Mouse (Mus musculus): ENCODE results near the gene Cd96.
"Not testable (repeated sequence)": the region's sequence is repeated elsewhere in the genome, so short reads cannot be mapped to it uniquely, and the experiment has no call there.

Gene Cd96

GRCm38 (mm10) chr16:46120020-46120419 lies at the start of gene Cd96:
Gene Cd96, minus strand, starts transcription at chr16:46120251.
- DNase-seq, result no peak

- no peak for DNase-seq
Measured at GRCm38 (mm10) chr16:46166971-46167370, 46.9 kb upstream of the Cd96 start.

GRCm38 (mm10) chr16:46165305-46165704 lies 45.3 kb upstream of the Cd96 start:
- DNase-seq, result no peak

GRCm38 (mm10) chr16:46154832-46155231 lies 34.8 kb upstream of the Cd96 start, which contains the start of gene Gm4737:
Gene Gm4737, minus strand, starts transcription at chr16:46155077.
- DNase-seq, result not testable (repeated sequence)

- DNase-seq, result no peak
Measured at GRCm38 (mm10) chr16:46151141-46151540, 31.1 kb upstream of the Cd96 start.

- DNase-seq, result no peak
Measured at GRCm38 (mm10) chr16:46148661-46149341, 28.8 kb upstream of the Cd96 start.

- DNase-seq, result no peak
Measured at GRCm38 (mm10) chr16:46146962-46147361, 26.9 kb upstream of the Cd96 start.

GRCm38 (mm10) chr16:46122238-46122637 lies 2.2 kb upstream of the Cd96 start:
- no peak for DNase-seq

- DNase-seq, result peak; percentile 10 to 25
Measured at GRCm38 (mm10) chr16:46121420-46121819, 1.4 kb upstream of the Cd96 start.

GRCm38 (mm10) chr16:46120607-46121006 lies 556 bp upstream of the Cd96 start:
- DNase-seq, result no peak

- DNase-seq, result no peak
Measured at GRCm38 (mm10) chr16:46117645-46118044, 2.4 kb downstream of the Cd96 start.

GRCm38 (mm10) chr16:46114727-46115126 lies 5.3 kb downstream of the Cd96 start:
- no peak for DNase-seq

GRCm38 (mm10) chr16:46109536-46109935 lies 10.5 kb downstream of the Cd96 start:
- DNase-seq, result peak in 1 of 2 experiments; percentile 45

- DNase-seq, result no peak
Measured at GRCm38 (mm10) chr16:46107431-46107830, 12.6 kb downstream of the Cd96 start.

GRCm38 (mm10) chr16:46104491-46104890 lies 15.6 kb downstream of the Cd96 start:
- no peak for DNase-seq

- DNase-seq, result no peak
Measured at GRCm38 (mm10) chr16:46101748-46102147, 18.3 kb downstream of the Cd96 start.

- peak in 1 of 2 experiments; percentile 19 for DNase-seq
Measured at GRCm38 (mm10) chr16:46100286-46100685, 19.8 kb downstream of the Cd96 start.

- no peak for DNase-seq
Measured at GRCm38 (mm10) chr16:46097421-46097820, 22.6 kb downstream of the Cd96 start.

GRCm38 (mm10) chr16:46094478-46094877 lies 25.6 kb downstream of the Cd96 start:
- peak; percentile 47 to 62 for DNase-seq

GRCm38 (mm10) chr16:46092935-46093334 lies 27.1 kb downstream of the Cd96 start:
- no peak for DNase-seq

GRCm38 (mm10) chr16:46086874-46087473 lies 33.1 kb downstream of the Cd96 start:
- no peak for DNase-seq

GRCm38 (mm10) chr16:46068000-46068399 lies 52.1 kb downstream of the Cd96 start:
- DNase-seq, result no peak

- no peak for DNase-seq
Measured at GRCm38 (mm10) chr16:46063278-46063677, 56.8 kb downstream of the Cd96 start.

- no peak for DNase-seq
Measured at GRCm38 (mm10) chr16:46046906-46047305, 73.1 kb downstream of the Cd96 start.

- no peak for DNase-seq
Measured at GRCm38 (mm10) chr16:46036261-46036660, 83.8 kb downstream of the Cd96 start.
